Mouse (Mus musculus): Measurements from ENCODE around the gene Olfr523. TPM values are rescaled to one million over a fixed set of nuclear protein-coding genes. Genes with fewer than 3 reads are reported as not detected.
A peak's percentile ranks its signal among the peaks of the same experiment; 100 is the strongest.

The Olfr523 gene
- polyA plus RNA-seq, 1 experiment, result 0.05 TPM

DNA sequence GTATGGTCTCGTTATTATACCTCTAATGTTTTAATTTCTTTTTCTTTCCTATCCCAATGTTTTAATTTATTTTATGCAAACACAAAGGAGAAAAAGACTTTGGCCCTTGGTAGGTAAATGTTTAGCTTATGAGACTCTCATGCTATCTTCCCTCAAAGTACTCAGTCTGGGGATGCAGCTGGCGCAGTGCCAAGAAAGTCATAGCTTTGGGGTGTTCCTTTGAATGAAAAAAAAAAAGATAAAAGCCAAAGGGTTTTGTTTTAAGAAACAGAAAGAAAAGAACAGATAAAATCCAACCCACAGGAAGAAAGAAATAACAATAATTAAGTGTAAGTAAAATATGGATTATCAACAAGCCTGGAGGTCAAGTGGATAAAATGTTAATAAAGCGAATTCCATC lies 35.7 kb downstream of the Olfr523 start:
- no peaks in the 10 kb centered on the region for H3K27me3 ChIP-seq (replicated peaks; ENCODE audit: control insufficient read depth, insufficient read depth, low read length)
- WGBS, result 60% methylated on average over 3 of the region's 3 CpGs
- no peak for TF ChIP-seq CTCF (conservative IDR thresholded peaks at IDR 0.05; ENCODE audit: insufficient read depth, insufficient read length, low read depth, low read length)
- no peak for TF ChIP-seq POLR2A (IDR thresholded peaks at IDR 0.05; ENCODE audit: low read depth, low read length)
- H3K36me3 ChIP-seq (ENCODE audit: control insufficient read depth, insufficient read depth, low read length), result no peaks in the 10 kb centered on the region
- no peak overlapping the region for H3K27ac ChIP-seq (ENCODE audit: insufficient read depth, low read depth, low read length)
- no peak overlapping the region for H3K4me3 ChIP-seq (ENCODE audit: insufficient read depth, low read depth, low read length)
- H3K4me1 ChIP-seq (ENCODE audit: control insufficient read depth, insufficient read depth, low read length), result no peaks in the 10 kb centered on the region
- DNase-seq, result peak; percentile 39

DNA sequence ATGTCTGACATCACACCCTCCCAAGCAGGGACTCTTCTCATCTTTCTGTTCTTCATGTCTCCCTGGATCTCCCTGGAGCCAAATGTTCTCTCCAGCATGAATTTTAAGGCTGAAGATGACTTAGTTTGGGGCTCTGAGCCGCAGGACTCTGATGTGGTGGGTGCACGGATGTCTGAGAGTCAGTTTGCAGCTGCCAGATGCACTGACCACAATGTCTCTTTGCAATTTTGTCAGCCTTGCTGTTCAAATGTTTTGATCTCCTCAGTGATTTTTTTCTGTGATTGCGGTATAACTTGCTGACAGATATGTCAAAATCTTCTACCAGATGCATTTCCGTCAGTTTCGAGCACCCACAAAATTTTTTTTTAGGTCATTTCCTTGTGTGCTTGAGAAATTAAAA lies 40.8 kb downstream of the Olfr523 start:
- TF ChIP-seq CTCF (conservative IDR thresholded peaks at IDR 0.05; ENCODE audit: insufficient read depth, insufficient read length, low read depth, low read length) (no peak), POLR2A (IDR thresholded peaks at IDR 0.05; ENCODE audit: low read depth, low read length) (no peak)
- Histone ChIP-seq H3K4me1 (ENCODE audit: control insufficient read depth, insufficient read depth, low read length) (no peaks in the 10 kb centered on the region), H3K36me3 (ENCODE audit: control insufficient read depth, insufficient read depth, low read length) (no peaks in the 10 kb centered on the region), H3K27me3 (replicated peaks; ENCODE audit: control insufficient read depth, insufficient read depth, low read length) (no peaks in the 10 kb centered on the region), H3K27ac (ENCODE audit: insufficient read depth, low read depth, low read length) (no peak overlapping the region), H3K4me3 (ENCODE audit: insufficient read depth, low read depth, low read length) (no peak overlapping the region)
- DNase-seq, result no peak
- 78% methylated on average over 5 of the region's 5 CpGs for WGBS

DNA sequence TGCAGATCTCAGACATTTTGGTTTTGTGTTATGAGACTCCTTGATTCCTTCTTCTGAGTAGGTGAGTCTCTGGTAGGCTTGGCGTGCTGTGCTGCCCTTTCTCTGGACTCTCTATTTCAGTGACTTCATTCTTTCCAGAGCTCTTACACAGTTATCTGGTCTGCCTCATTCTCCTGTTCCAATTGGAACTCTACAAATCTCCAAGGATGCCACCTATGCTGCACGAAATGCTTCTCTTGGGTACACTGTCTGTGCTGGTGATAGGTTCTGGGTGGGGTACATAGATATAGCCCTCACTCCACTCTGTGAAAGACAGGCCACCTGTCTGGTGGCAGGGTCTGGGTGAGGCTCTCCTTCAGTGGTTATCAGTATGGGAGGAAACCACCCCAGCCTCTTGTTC lies 45.0 kb downstream of the Olfr523 start, which contains the start of gene Cd163l1:
Cd163l1 (plus strand) TSS at position 301 of the 400 bp plus-strand sequence.
- no peak within 1 kb of the TSS for H3K27ac ChIP-seq (ENCODE audit: insufficient read depth, low read depth, low read length)
- no peak within 1 kb of the TSS for H3K4me3 ChIP-seq (ENCODE audit: insufficient read depth, low read depth, low read length)
- DNase-seq, result no peak
- TF ChIP-seq POLR2A (IDR thresholded peaks at IDR 0.05; ENCODE audit: low read depth, low read length) (no peak), CTCF (conservative IDR thresholded peaks at IDR 0.05; ENCODE audit: insufficient read depth, insufficient read length, low read depth, low read length) (no peak)
- no peaks in the 10 kb centered on the region for H3K27me3 ChIP-seq (replicated peaks; ENCODE audit: control insufficient read depth, insufficient read depth, low read length)
- H3K36me3 ChIP-seq (ENCODE audit: control insufficient read depth, insufficient read depth, low read length), result no peaks in the 10 kb centered on the region
- WGBS, result 91% methylated on average over 2 of the region's 2 CpGs
- H3K4me1 ChIP-seq (ENCODE audit: control insufficient read depth, insufficient read depth, low read length), result no peaks in the 10 kb centered on the region

DNA sequence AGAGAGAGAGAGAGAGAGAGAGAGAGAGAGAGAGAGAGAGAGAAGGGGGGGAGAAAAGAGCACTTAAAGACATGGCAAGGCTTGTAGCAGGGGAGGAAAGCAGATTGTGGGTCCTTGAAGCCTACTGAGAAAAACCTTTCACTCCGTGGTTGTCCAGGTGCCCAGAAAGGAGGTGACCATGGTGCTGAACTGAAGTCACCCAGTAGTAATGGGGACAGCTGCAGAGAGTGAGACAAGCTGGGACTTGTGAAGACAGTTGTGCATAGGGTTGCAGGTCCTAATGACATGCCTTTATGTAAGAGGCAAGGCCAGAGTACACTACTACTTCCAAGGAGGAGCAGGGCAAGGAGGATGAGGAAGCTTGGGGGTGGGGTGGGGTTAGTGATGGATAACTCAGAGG lies 46.3 kb downstream of the Olfr523 start:
- WGBS, result 6% methylated on average over 1 of the region's 1 CpGs
- H3K4me3 ChIP-seq (ENCODE audit: insufficient read depth, low read depth, low read length), result no peak overlapping the region
- H3K27ac ChIP-seq (ENCODE audit: insufficient read depth, low read depth, low read length), result no peak overlapping the region
- H3K27me3 ChIP-seq (replicated peaks; ENCODE audit: control insufficient read depth, insufficient read depth, low read length), result no peaks in the 10 kb centered on the region
- no peaks in the 10 kb centered on the region for H3K36me3 ChIP-seq (ENCODE audit: control insufficient read depth, insufficient read depth, low read length)
- no peak for DNase-seq
- TF ChIP-seq POLR2A (IDR thresholded peaks at IDR 0.05; ENCODE audit: low read depth, low read length), result no peak
- H3K4me1 ChIP-seq (ENCODE audit: control insufficient read depth, insufficient read depth, low read length), result no peaks in the 10 kb centered on the region

DNA sequence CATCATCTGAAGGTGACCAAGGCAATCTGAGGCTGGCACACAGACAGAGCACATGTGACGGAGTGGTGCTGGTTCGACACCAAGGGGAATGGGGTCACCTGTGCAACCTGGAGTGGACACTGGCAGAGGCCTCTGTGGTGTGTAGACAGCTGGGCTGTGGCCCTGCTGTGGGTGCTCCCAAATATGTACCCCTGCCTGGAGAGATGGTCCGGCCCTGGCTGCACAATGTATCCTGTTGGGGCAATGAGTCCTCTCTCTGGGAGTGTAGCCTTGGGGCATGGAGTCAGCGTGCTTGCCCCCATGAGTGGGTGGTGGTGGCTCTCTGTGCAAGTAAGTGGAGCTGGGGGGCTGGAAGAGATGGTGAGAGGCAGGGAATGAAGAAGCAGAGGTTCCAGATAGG lies 47.4 kb downstream of the Olfr523 start:
- no peaks in the 10 kb centered on the region for H3K36me3 ChIP-seq (ENCODE audit: control insufficient read depth, insufficient read depth, low read length)
- no peak for DNase-seq
- no peak overlapping the region for H3K27ac ChIP-seq (ENCODE audit: insufficient read depth, low read depth, low read length)
- no peak overlapping the region for H3K4me3 ChIP-seq (ENCODE audit: insufficient read depth, low read depth, low read length)
- TF ChIP-seq CTCF (conservative IDR thresholded peaks at IDR 0.05; ENCODE audit: insufficient read depth, insufficient read length, low read depth, low read length) (no peak), POLR2A (IDR thresholded peaks at IDR 0.05; ENCODE audit: low read depth, low read length) (no peak)
- 83% methylated on average over 4 of the region's 4 CpGs for WGBS
- no peaks in the 10 kb centered on the region for H3K27me3 ChIP-seq (replicated peaks; ENCODE audit: control insufficient read depth, insufficient read depth, low read length)
- H3K4me1 ChIP-seq (ENCODE audit: control insufficient read depth, insufficient read depth, low read length), result no peaks in the 10 kb centered on the region

DNA sequence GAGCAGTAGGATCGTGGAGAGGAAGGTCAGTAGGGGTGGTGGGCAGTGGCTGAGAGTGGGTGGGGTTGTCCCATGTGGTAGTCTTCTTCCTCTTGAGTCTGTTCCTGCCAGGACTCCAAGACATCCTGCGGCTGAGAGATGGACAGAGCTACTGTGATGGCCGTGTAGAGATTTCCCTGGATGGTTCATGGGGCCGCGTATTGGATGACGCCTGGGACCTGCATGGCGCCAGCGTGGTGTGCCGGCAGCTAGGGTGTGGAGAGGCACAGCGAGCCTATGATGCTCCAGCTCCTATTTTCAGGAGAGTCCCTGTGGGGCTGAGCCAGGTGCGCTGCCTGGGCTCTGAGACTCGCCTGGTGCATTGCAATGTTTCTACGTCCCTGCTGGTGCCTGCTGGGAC lies 51.2 kb downstream of the Olfr523 start:
- TF ChIP-seq POLR2A (IDR thresholded peaks at IDR 0.05; ENCODE audit: low read depth, low read length), result no peak
- no peak for TF ChIP-seq CTCF (conservative IDR thresholded peaks at IDR 0.05; ENCODE audit: insufficient read depth, insufficient read length, low read depth, low read length)
- Histone ChIP-seq H3K4me1 (ENCODE audit: control insufficient read depth, insufficient read depth, low read length) (no peaks in the 10 kb centered on the region), H3K27ac (ENCODE audit: insufficient read depth, low read depth, low read length) (no peak overlapping the region), H3K36me3 (ENCODE audit: control insufficient read depth, insufficient read depth, low read length) (no peaks in the 10 kb centered on the region), H3K27me3 (replicated peaks; ENCODE audit: control insufficient read depth, insufficient read depth, low read length) (no peaks in the 10 kb centered on the region), H3K4me3 (ENCODE audit: insufficient read depth, low read depth, low read length) (no peak overlapping the region)
- DNase-seq, result no peak
- 86% methylated on average over 13 of the region's 13 CpGs for WGBS

Other genes starting within 250 kb of the Olfr523 start
- 0.13 TPM in 1 of 2 replicates, not detected in the other for gene Utf1, start 229.4 kb upstream of the Olfr523 start, polyA plus RNA-seq (2012; rRNA removed)
- 0.13 and 0.29 TPM in 2 replicates for gene 6430531B16Rik, start 194.5 kb upstream of the Olfr523 start, polyA plus RNA-seq (2012; rRNA removed)
- gene Adam8, start 180.7 kb upstream of the Olfr523 start, polyA plus RNA-seq (2012; rRNA removed), result 1.8 and 2.2 TPM in 2 replicates
- gene Zfp511, start 136.8 kb upstream of the Olfr523 start, polyA plus RNA-seq (2012; rRNA removed), result 28.6 and 43.3 TPM in 2 replicates
- 19.9 and 20.0 TPM in 2 replicates for gene Tubgcp2, start 136.5 kb upstream of the Olfr523 start, polyA plus RNA-seq (2012; rRNA removed)
- gene Msx3, start 124.1 kb upstream of the Olfr523 start, polyA plus RNA-seq (2012; rRNA removed), result not detected in 2 replicates
- gene Caly, start 90.7 kb upstream of the Olfr523 start, polyA plus RNA-seq (2012; rRNA removed), result 0.16 and 0.52 TPM in 2 replicates
- gene Prap1, start 79.8 kb upstream of the Olfr523 start, polyA plus RNA-seq (2012; rRNA removed), result 1.1 and 1.9 TPM in 2 replicates
- gene Fuom, start 70.8 kb upstream of the Olfr523 start, polyA plus RNA-seq (2012; rRNA removed), result 147 and 161 TPM in 2 replicates
- 10.4 and 12.0 TPM in 2 replicates for gene Paox, start 57.4 kb upstream of the Olfr523 start, polyA plus RNA-seq (2012; rRNA removed)
- 381 and 422 TPM in 2 replicates for gene Echs1, start 56.7 kb upstream of the Olfr523 start, polyA plus RNA-seq (2012; rRNA removed)
- 40.3 and 45.1 TPM in 2 replicates for gene Mtg1, start 35.7 kb upstream of the Olfr523 start, polyA plus RNA-seq (2012; rRNA removed)
- 0.16 TPM in 2 replicates for gene Sprn, start 18.3 kb upstream of the Olfr523 start, polyA plus RNA-seq (2012; rRNA removed)
- gene Olfr522, start 8.5 kb upstream of the Olfr523 start, polyA plus RNA-seq (2012; rRNA removed), result not detected in 2 replicates
- gene Olfr524, start 32.7 kb downstream of the Olfr523 start, polyA plus RNA-seq (2012; rRNA removed), result not detected in 2 replicates
- gene Cd163l1, start 45.0 kb downstream of the Olfr523 start, polyA plus RNA-seq (2012; rRNA removed), result 0.30 and 0.66 TPM in 2 replicates
- 0.11 TPM in 2 replicates for gene 5830411N06Rik, start 74.1 kb downstream of the Olfr523 start, polyA plus RNA-seq (2012; rRNA removed)
- not detected in 2 replicates for gene Olfr525, start 147.6 kb downstream of the Olfr523 start, polyA plus RNA-seq (2012; rRNA removed)
- not detected in 2 replicates for gene Olfr527, start 160.8 kb downstream of the Olfr523 start, polyA plus RNA-seq (2012; rRNA removed)
- 0.05 TPM in 1 of 2 replicates, not detected in the other for gene Olfr60, start 188.5 kb downstream of the Olfr523 start, polyA plus RNA-seq (2012; rRNA removed)
- not detected in 2 replicates for gene Olfr530, start 203.1 kb downstream of the Olfr523 start, polyA plus RNA-seq (2012; rRNA removed)
- gene Olfr531, start 229.7 kb downstream of the Olfr523 start, polyA plus RNA-seq (2012; rRNA removed), result not detected in 2 replicates
- gene Olfr532, start 248.4 kb downstream of the Olfr523 start, polyA plus RNA-seq (2012; rRNA removed), result not detected in 2 replicates

Data from kidney, adult 2 months (tissue).